Mouse (Mus musculus) bone marrow macrophage, adult 2 months (primary cell): ENCODE measurements around the gene Tpd52l2.

Experiments used
- CTCF ChIP-seq: IDR thresholded peaks from 2 replicates; pipeline ENCODE4 v1.5.1; 2012; ENCODE audit warnings: low read depth, mild to moderate bottlenecking, low read length, moderate library complexity
- POLR2A ChIP-seq: IDR thresholded peaks from 2 replicates; pipeline ENCODE4 v1.6.1; 2012; ENCODE audit warnings: mild to moderate bottlenecking, low read depth, low read length, borderline replicate concordance

DNA sequence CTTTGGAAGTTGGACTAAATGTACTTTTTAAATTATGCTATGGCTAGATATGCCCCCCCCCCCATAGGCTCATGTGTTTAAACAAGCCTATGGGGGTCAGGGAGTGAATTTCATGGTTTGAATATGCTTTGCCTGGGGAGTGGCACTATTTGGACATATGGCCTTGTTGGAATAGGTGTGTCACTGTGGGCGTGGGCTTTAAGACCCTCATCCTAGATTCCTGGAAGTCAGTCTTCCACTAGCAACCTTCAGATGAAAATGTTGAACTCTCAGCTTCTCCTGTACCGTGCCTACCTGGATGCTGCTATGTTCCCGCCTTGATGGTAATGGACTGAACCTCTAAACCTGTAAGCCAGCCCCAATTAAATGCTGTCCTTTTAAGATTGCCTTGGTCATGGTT, 35.6 kb downstream of the Tpd52l2 start:
- no peak for TF ChIP-seq POLR2A
- no peak for TF ChIP-seq CTCF
